Mouse (Mus musculus) liver, embryonic 13.5 days (tissue): ENCODE measurements around the gene Clec1b. TPM values are rescaled to one million over a fixed set of nuclear protein-coding genes. Genes with fewer than 3 reads are reported as not detected.

ENCODE experiments used
- ATAC-seq: fragments of 200-750 bp; cut with Nextera tagmentation; 2 replicates; pipeline ENCODE4 v1.8.0; 2017; ENCODE audit warnings: low read depth, mild to moderate bottlenecking, moderate number of reproducible peaks, moderate library complexity
- DNase-seq: peaks from one replicate; pipeline ENCODE4 v3.0.0; 2022
- H3K27ac ChIP-seq: fragments of 300-500 bp; sonication (generic); 2 replicates; pipeline ENCODE4 v1.5.1; 2015; ENCODE audit warnings: moderate library complexity, mild to moderate bottlenecking, inconsistent platforms
- H3K27me3 ChIP-seq: fragments of 300-500 bp; sonication (generic); 2 replicates; pipeline ENCODE4 v1.6.1; 2015; ENCODE audit warnings: mild to moderate bottlenecking, inconsistent platforms
- H3K36me3 ChIP-seq: fragments of 300-500 bp; sonication (generic); 2 replicates; pipeline ENCODE4 v1.6.1; 2015; ENCODE audit warnings: mild to moderate bottlenecking, inconsistent platforms
- H3K4me1 ChIP-seq: fragments of 300-500 bp; sonication (generic); replicated peaks from 2 replicates; pipeline ENCODE4 v1.6.1; 2015; ENCODE audit warnings: inconsistent platforms
- H3K4me2 ChIP-seq: fragments of 300-500 bp; sonication (generic); 2 replicates; pipeline ENCODE4 v1.6.1; 2015; ENCODE audit warnings: inconsistent platforms, mild to moderate bottlenecking, moderate library complexity
- H3K4me3 ChIP-seq: fragments of 300-500 bp; sonication (generic); replicated peaks from 2 replicates; pipeline ENCODE4 v1.5.1; 2015; ENCODE audit warnings: mild to moderate bottlenecking, inconsistent platforms
- H3K9ac ChIP-seq: fragments of 300-500 bp; sonication (generic); 2 replicates; pipeline ENCODE4 v1.6.1; 2015; ENCODE audit warnings: mild to moderate bottlenecking, inconsistent platforms
- H3K9me3 ChIP-seq: fragments of 300-500 bp; sonication (generic); replicated peaks from 2 replicates; pipeline ENCODE4 v1.6.1; 2016; ENCODE audit warnings: inconsistent platforms
- WGBS: fragments of 180-500 bp; shearing (Covaris S2); methylation state at CpG from one replicate; pipeline ENCODE4 v1.1.7; 2015; ENCODE audit not compliant: insufficient replicate concordance; 5-methylcytosine and 5-hydroxymethylcytosine counted together
- polyA plus RNA-seq: library from polyadenylated mRNA; unstranded; fragments of >200 nt; fragmentation: Nextera tagmentation; extraction: Ambion mirVana; gene quantifications from 2 replicates; pipeline ENCODE4 v1.2.1, GENCODE M21; 2015

Clec1b gene
- 27.1 and 31.4 TPM in 2 replicates for polyA plus RNA-seq

- no peaks in the 10 kb centered on the region for H3K9me3 ChIP-seq
- H3K4me2 ChIP-seq = no peak within 1 kb of the TSS
- H3K9ac ChIP-seq = no peak within 1 kb of the TSS
- no peaks in the 10 kb centered on the region for H3K4me1 ChIP-seq
- WGBS = 40% methylated on average over 8 of the region's 8 CpGs
- DNase-seq = no peak
- H3K4me3 ChIP-seq = no peak within 1 kb of the TSS
- H3K27ac ChIP-seq = peak within 1 kb of the TSS; percentile 39; the same call in 1 of the 2 replicates
- H3K27me3 ChIP-seq = no peaks in the 10 kb centered on the region
- H3K36me3 ChIP-seq = no peaks in the 10 kb centered on the region
- ATAC-seq = no peak
Observed at GRCm38 (mm10) chr6:129396997-129397396, at the start of gene Clec1b. Gene Clec1b, plus strand, starts transcription at chr6:129397297.

- H3K4me1 ChIP-seq = peaks cover 5% of the 10 kb centered on the region; the same call in 1 of the 2 replicates
- ATAC-seq (peak; percentile 77), DNase-seq (peak; percentile 21)
- no peak overlapping the region for H3K9ac ChIP-seq
- peak overlapping the region; percentile 34; the same call in 1 of the 2 replicates for H3K27ac ChIP-seq
- no peak overlapping the region for H3K4me2 ChIP-seq
- WGBS = 18% methylated on average over 4 of the region's 4 CpGs
- no peak overlapping the region for H3K4me3 ChIP-seq
- H3K27me3 ChIP-seq = no peaks in the 10 kb centered on the region
- H3K9me3 ChIP-seq = no peaks in the 10 kb centered on the region
- no peaks in the 10 kb centered on the region for H3K36me3 ChIP-seq
Observed at GRCm38 (mm10) chr6:129349524-129350352, 47.4 kb upstream of the Clec1b start.

- Histone ChIP-seq H3K27me3 (no peaks in the 10 kb centered on the region), H3K4me1 (peaks cover 5% of the 10 kb centered on the region; the same call in 1 of the 2 replicates), H3K36me3 (no peaks in the 10 kb centered on the region), H3K4me3 (no peak overlapping the region), H3K4me2 (no peak overlapping the region), H3K27ac (no peak overlapping the region), H3K9ac (no peak overlapping the region), H3K9me3 (no peaks in the 10 kb centered on the region)
- no peak for ATAC-seq
- DNase-seq = no peak
- WGBS = 94% methylated on average over 3 of the region's 3 CpGs
Observed at GRCm38 (mm10) chr6:129351091-129351490, 46.0 kb upstream of the Clec1b start.

GRCm38 (mm10) chr6:129355774-129356173, 41.3 kb upstream of the Clec1b start:
- no peak overlapping the region for H3K9ac ChIP-seq
- no peaks in the 10 kb centered on the region for H3K9me3 ChIP-seq
- H3K27ac ChIP-seq = no peak overlapping the region
- H3K36me3 ChIP-seq = no peaks in the 10 kb centered on the region
- H3K4me2 ChIP-seq = no peak overlapping the region
- no peak for DNase-seq
- H3K27me3 ChIP-seq = no peaks in the 10 kb centered on the region
- H3K4me3 ChIP-seq = no peak overlapping the region
- WGBS = 80% methylated on average over 2 of the region's 2 CpGs
- no peaks in the 10 kb centered on the region for H3K4me1 ChIP-seq
- no peak for ATAC-seq

GRCm38 (mm10) chr6:129356430-129356829, 40.7 kb upstream of the Clec1b start:
- Histone ChIP-seq H3K9ac (no peak overlapping the region), H3K4me2 (no peak overlapping the region), H3K27me3 (no peaks in the 10 kb centered on the region), H3K4me1 (no peaks in the 10 kb centered on the region), H3K36me3 (no peaks in the 10 kb centered on the region), H3K27ac (no peak overlapping the region), H3K4me3 (no peak overlapping the region), H3K9me3 (no peaks in the 10 kb centered on the region)
- no peak for ATAC-seq
- no peak for DNase-seq

- Histone ChIP-seq H3K9ac (no peak overlapping the region), H3K36me3 (no peaks in the 10 kb centered on the region), H3K4me1 (no peaks in the 10 kb centered on the region; the same call in 1 of the 2 replicates), H3K4me3 (no peak overlapping the region), H3K27ac (no peak overlapping the region), H3K27me3 (no peaks in the 10 kb centered on the region), H3K9me3 (no peaks in the 10 kb centered on the region), H3K4me2 (no peak overlapping the region)
- 79% methylated on average over 2 of the region's 2 CpGs for WGBS
- no peak for DNase-seq
- no peak for ATAC-seq
Observed at GRCm38 (mm10) chr6:129359515-129359914, 37.6 kb upstream of the Clec1b start.

- no peaks in the 10 kb centered on the region for H3K27me3 ChIP-seq
- DNase-seq (no peak), ATAC-seq (no peak)
- H3K27ac ChIP-seq = no peak overlapping the region
- H3K9ac ChIP-seq = no peak overlapping the region
- H3K4me2 ChIP-seq = no peak overlapping the region
- WGBS = 33% methylated on average over 1 of the region's 1 CpGs
- no peaks in the 10 kb centered on the region; the same call in 1 of the 2 replicates for H3K4me1 ChIP-seq
- H3K4me3 ChIP-seq = no peak overlapping the region
- no peaks in the 10 kb centered on the region for H3K9me3 ChIP-seq
- H3K36me3 ChIP-seq = no peaks in the 10 kb centered on the region
Observed at GRCm38 (mm10) chr6:129363942-129364341, 33.2 kb upstream of the Clec1b start.

- Histone ChIP-seq H3K27ac (no peak overlapping the region), H3K27me3 (no peaks in the 10 kb centered on the region), H3K36me3 (no peaks in the 10 kb centered on the region), H3K4me1 (no peaks in the 10 kb centered on the region; the same call in 1 of the 2 replicates), H3K4me3 (no peak overlapping the region), H3K9ac (no peak overlapping the region), H3K9me3 (no peaks in the 10 kb centered on the region), H3K4me2 (no peak overlapping the region)
- no peak for ATAC-seq
- 5% methylated on average over 6 of the region's 6 CpGs for WGBS
- DNase-seq = no peak
Observed at GRCm38 (mm10) chr6:129365959-129366359, 31.1 kb upstream of the Clec1b start.

- Histone ChIP-seq H3K9me3 (no peaks in the 10 kb centered on the region), H3K9ac (no peak overlapping the region), H3K27ac (no peak overlapping the region), H3K27me3 (no peaks in the 10 kb centered on the region), H3K4me2 (no peak overlapping the region), H3K4me1 (no peaks in the 10 kb centered on the region), H3K4me3 (no peak overlapping the region), H3K36me3 (no peaks in the 10 kb centered on the region)
- ATAC-seq = no peak
- 54% methylated on average over 7 of the region's 7 CpGs for WGBS
- DNase-seq = no peak
Observed at GRCm38 (mm10) chr6:129369374-129370132, 27.5 kb upstream of the Clec1b start.

GRCm38 (mm10) chr6:129374937-129375471, 22.1 kb upstream of the Clec1b start:
- ATAC-seq = no peak
- Histone ChIP-seq H3K9me3 (no peaks in the 10 kb centered on the region), H3K4me1 (no peaks in the 10 kb centered on the region), H3K4me2 (no peak overlapping the region), H3K4me3 (no peak overlapping the region), H3K27me3 (no peaks in the 10 kb centered on the region), H3K27ac (no peak overlapping the region), H3K36me3 (no peaks in the 10 kb centered on the region), H3K9ac (no peak overlapping the region)
- no peak for DNase-seq
- 22% methylated on average over 2 of the region's 2 CpGs for WGBS

- no peak overlapping the region for H3K4me2 ChIP-seq
- H3K4me3 ChIP-seq = no peak overlapping the region
- no peak overlapping the region for H3K9ac ChIP-seq
- H3K27me3 ChIP-seq = no peaks in the 10 kb centered on the region
- DNase-seq = no peak
- no peak for ATAC-seq
- no peaks in the 10 kb centered on the region for H3K9me3 ChIP-seq
- no peaks in the 10 kb centered on the region for H3K4me1 ChIP-seq
- H3K36me3 ChIP-seq = no peaks in the 10 kb centered on the region
- H3K27ac ChIP-seq = no peak overlapping the region
- WGBS = 62% methylated on average over 4 of the region's 4 CpGs
Observed at GRCm38 (mm10) chr6:129380454-129380853, 16.6 kb upstream of the Clec1b start.
